Mouse (Mus musculus): ENCODE results near the gene Commd1. TPM values are rescaled to one million over a fixed set of nuclear protein-coding genes. Genes with fewer than 3 reads are reported as not detected.

Commd1 gene
- total and polyA plus RNA-seq, 3 experiments = 102 to 113 TPM; not detected in 1

- DNase-seq (ENCODE audit: low read depth, low spot score) = peak; percentile 93
- Histone ChIP-seq H3K9me3 (replicated peaks; ENCODE audit: insufficient read depth, low read length) (no peaks in the 10 kb centered on the region), H3K4me1 (ENCODE audit: control insufficient read depth in 1 of 2, insufficient read depth in 2 of 2, low read length in 2 of 2) (peaks cover 65 to 71% of the 10 kb centered on the region in 2 experiments), H3K27me3 (ENCODE audit: control insufficient read depth in 1 of 2, insufficient read depth in 2 of 2, low read length in 2 of 2) (no peaks in the 10 kb centered on the region), H3K4me3 (ENCODE audit: control insufficient read depth in 1 of 2, insufficient read depth in 1 of 2, low read depth in 2 of 2, low read length in 2 of 2) (peak overlapping the region; percentile 16 to 44; a peak in 3 of 4 replicates), H3K9ac (ENCODE audit: control insufficient read depth, low read depth, low read length, poor library complexity, severe bottlenecking) (peak overlapping the region; percentile 39), H3K79me2 (ENCODE audit: control insufficient read depth, insufficient read depth, low read length, poor library complexity) (peaks cover 76% of the 10 kb centered on the region), H3K36me3 (ENCODE audit: control insufficient read depth in 1 of 2, insufficient read depth in 2 of 2, low read length in 2 of 2) (peaks cover 0 to 92% of the 10 kb centered on the region in 2 experiments; a peak in 2 of 4 replicates), H3K27ac (ENCODE audit: control insufficient read depth, low read depth, low read length) (peak overlapping the region; percentile 91)
- TF ChIP-seq ZMIZ1 (IDR thresholded peaks at IDR 0.05; ENCODE audit: low read depth, low read length) (no peak), CHD1 (IDR thresholded peaks at IDR 0.05; ENCODE audit: low read depth, low read length) (0 out of 2 replicates have a peak, but pooled peaks have one; percentile 72), SMC3 (IDR thresholded peaks at IDR 0.05; ENCODE audit: low read depth, low read length) (no peak), TCF12 (IDR thresholded peaks at IDR 0.05; ENCODE audit: low read depth, low read length) (peak; percentile 2; the same call in 1 of the 2 replicates), ELF1 (IDR thresholded peaks at IDR 0.05; ENCODE audit: low read depth, low read length) (peak; percentile 22; the same call in 1 of the 2 replicates), JUND (IDR thresholded peaks at IDR 0.05; ENCODE audit: low read depth, low read length) (0 out of 2 replicates have a peak, but pooled peaks have one; percentile 26), KAT2A (conservative IDR thresholded peaks at IDR 0.05; ENCODE audit: low read depth, low read length) (peak; percentile 1; the same call in 1 of the 2 replicates), MXI1 (IDR thresholded peaks at IDR 0.05; ENCODE audit: low read depth, low read length) (peak; percentile 86), TBP (IDR thresholded peaks at IDR 0.05; ENCODE audit: low read depth, low read length) (peak; percentile 31; the same call in 1 of the 2 replicates), NELFE (IDR thresholded peaks at IDR 0.05; ENCODE audit: low read depth, low read length) (peak; percentile 22; the same call in 1 of the 2 replicates)
Observed at GRCm38 (mm10) chr11:22848649-22849195, 133.5 kb downstream of the Commd1 start.

- H3K4me1 ChIP-seq (ENCODE audit: control insufficient read depth in 1 of 2, insufficient read depth in 2 of 2, low read length in 2 of 2) = peaks cover 67 to 71% of the 10 kb centered on the region in 2 experiments
- H3K9ac ChIP-seq (ENCODE audit: control insufficient read depth, low read depth, low read length, poor library complexity, severe bottlenecking) = peak overlapping the region; percentile 38
- no peaks in the 10 kb centered on the region for H3K9me3 ChIP-seq (replicated peaks; ENCODE audit: insufficient read depth, low read length)
- DNase-seq (ENCODE audit: low read depth, low spot score) = peak; percentile 88
- peak overlapping the region; percentile 16 to 27 for H3K4me3 ChIP-seq (ENCODE audit: control insufficient read depth in 1 of 2, insufficient read depth in 1 of 2, low read depth in 2 of 2, low read length in 2 of 2)
- peak overlapping the region; percentile 91 for H3K27ac ChIP-seq (ENCODE audit: control insufficient read depth, low read depth, low read length)
- H3K36me3 ChIP-seq (ENCODE audit: control insufficient read depth in 1 of 2, insufficient read depth in 2 of 2, low read length in 2 of 2) = peaks cover 0 to 94% of the 10 kb centered on the region in 2 experiments; a peak in 2 of 4 replicates
- no peaks in the 10 kb centered on the region for H3K27me3 ChIP-seq (ENCODE audit: control insufficient read depth in 1 of 2, insufficient read depth in 2 of 2, low read length in 2 of 2)
- H3K79me2 ChIP-seq (ENCODE audit: control insufficient read depth, insufficient read depth, low read length, poor library complexity) = peaks cover 76% of the 10 kb centered on the region
- TF ChIP-seq GATA1 (IDR thresholded peaks at IDR 0.05; ENCODE audit: low read depth, low read length) (peak; percentile 91), MEF2A (IDR thresholded peaks at IDR 0.05; ENCODE audit: extremely low read depth, insufficient replicate concordance, low read depth, low read length, poor library complexity, severe bottlenecking) (no peak), EP300 (IDR thresholded peaks at IDR 0.05; ENCODE audit: low read depth in 1 of 2, low read length in 2 of 2) (peak; percentile 86 to 94), KAT2A (conservative IDR thresholded peaks at IDR 0.05; ENCODE audit: low read depth, low read length) (peak; percentile 37; the same call in 1 of the 2 replicates), POLR2AphosphoS2 (IDR thresholded peaks at IDR 0.05; ENCODE audit: low read length) (no peak), POLR2A (IDR thresholded peaks at IDR 0.05; ENCODE audit: control insufficient read depth in 1 of 2, insufficient read depth in 1 of 2, low read depth in 1 of 2, low read length in 2 of 2, poor library complexity in 1 of 2) (no peak), ZMIZ1 (IDR thresholded peaks at IDR 0.05; ENCODE audit: low read depth, low read length) (0 out of 2 replicates have a peak, but pooled peaks have one; percentile 12), CHD2 (IDR thresholded peaks at IDR 0.05; ENCODE audit: low read length) (peak; percentile 67), MAFK (IDR thresholded peaks at IDR 0.05; ENCODE audit: borderline replicate concordance, low read depth, low read length) (peak; percentile 10; the same call in 1 of the 2 replicates), USF1 (IDR thresholded peaks at IDR 0.05; ENCODE audit: low read depth, low read length) (no peak), E2F4 (IDR thresholded peaks at IDR 0.05; ENCODE audit: borderline replicate concordance, low read depth, low read length) (no peak), JUND (IDR thresholded peaks at IDR 0.05; ENCODE audit: low read depth, low read length) (no peak), MYC (IDR thresholded peaks at IDR 0.05; ENCODE audit: low read depth, low read length) (no peak; the same call in 1 of the 2 replicates), ELF1 (IDR thresholded peaks at IDR 0.05; ENCODE audit: low read depth, low read length) (no peak), POLR2AphosphoS5 (IDR thresholded peaks at IDR 0.05; ENCODE audit: borderline replicate concordance, low read depth, low read length) (no peak), CHD1 (IDR thresholded peaks at IDR 0.05; ENCODE audit: low read depth, low read length) (peak; percentile 29; the same call in 1 of the 2 replicates), SIN3A (IDR thresholded peaks at IDR 0.05; ENCODE audit: low read length) (peak; percentile 89), MYB (IDR thresholded peaks at IDR 0.05; ENCODE audit: low read depth, low read length) (peak; percentile 90), MXI1 (IDR thresholded peaks at IDR 0.05; ENCODE audit: low read depth, low read length) (peak; percentile 92), TCF12 (IDR thresholded peaks at IDR 0.05; ENCODE audit: low read depth, low read length) (peak; percentile 89), SMC3 (IDR thresholded peaks at IDR 0.05; ENCODE audit: low read depth, low read length) (no peak), ZNF384 (IDR thresholded peaks at IDR 0.05; ENCODE audit: low read depth, low read length) (0 out of 2 replicates have a peak, but pooled peaks have one; percentile 16), BHLHE40 (IDR thresholded peaks at IDR 0.05; ENCODE audit: borderline replicate concordance, low read depth, low read length) (peak; percentile 81), RCOR1 (IDR thresholded peaks at IDR 0.05; ENCODE audit: low read depth, low read length) (peak; percentile 83)
Observed at GRCm38 (mm10) chr11:22847732-22848648, 134.2 kb downstream of the Commd1 start.
